Mouse (Mus musculus) bone marrow, adult 2 months (tissue): ENCODE results near the gene Thoc3.

Experiments
- CTCF ChIP-seq: fragments of 200-500 bp; IDR thresholded peaks from 2 replicates; pipeline ENCODE4 v1.5.1; 2011; ENCODE audit warnings: low read length, control low read depth; ENCODE audit not compliant: control insufficient read depth, insufficient read depth
- POLR2A ChIP-seq: fragments of 200-500 bp; IDR thresholded peaks from 2 replicates; pipeline ENCODE4 v1.6.1; 2011; ENCODE audit warnings: low read depth, mild to moderate bottlenecking, control low read depth, low read length, borderline replicate concordance; ENCODE audit not compliant: control insufficient read depth

GRCm38 (mm10) chr13:54420226-54420625, 48.4 kb downstream of the Thoc3 start:
- no peak for TF ChIP-seq POLR2A
- TF ChIP-seq CTCF = no peak
